Mouse (Mus musculus) megakaryocyte, adult 5-6 weeks (primary cell): ENCODE data around the gene C130026I21Rik. TPM values are rescaled to one million over a fixed set of nuclear protein-coding genes. Genes with fewer than 3 reads are reported as not detected.
"Not testable (repeated sequence)": the region's sequence is repeated elsewhere in the genome, so short reads cannot be mapped to it uniquely, and the experiment has no call there.

ENCODE experiments used
- ATAC-seq: 2 replicates; pipeline ENCODE4 v1.8.0; 2016; ENCODE audit warnings: mild to moderate bottlenecking, inconsistent platforms; ENCODE audit not compliant: poor library complexity, severe bottlenecking
- total RNA-seq, 2 experiments: library from RNA; stranded (forward) in 1 of 2; stranded (reverse) in 1 of 2; fragments of 153-499, 151-499 nt in 1 of 2; fragments of 221-1000, 200-1000 nt in 1 of 2; gene quantifications; 2 replicates each; pipeline versions ENCODE4 v1.2.3 to v1.2.4; 2015 to 2017

Gene C130026I21Rik
- 37.8 and 39.6 TPM in 2 replicates for total RNA-seq (2015)
- total RNA-seq (2017): 31.4 and 46.9 TPM in 2 replicates

DNA sequence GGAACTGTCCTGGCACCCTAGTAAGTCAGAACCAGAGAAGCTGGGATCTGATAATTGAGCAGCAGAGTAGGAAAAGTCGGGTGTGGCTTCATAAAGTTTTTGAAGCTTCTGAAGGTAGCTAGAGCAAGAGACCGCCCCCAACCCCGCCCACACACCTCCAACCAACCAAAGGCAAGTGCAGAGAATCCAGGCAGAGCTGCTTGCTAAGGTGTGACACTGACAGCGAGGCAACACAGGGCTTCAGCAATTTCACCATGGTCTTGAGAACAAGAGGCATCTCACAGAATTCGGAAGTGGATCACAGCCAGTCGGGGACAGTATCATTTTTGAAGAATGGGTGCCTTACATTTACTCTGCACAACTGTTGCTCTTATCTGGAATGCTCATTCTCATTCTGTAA lies at the start of gene C130026I21Rik:
TSS of gene C130026I21Rik (minus strand) at position 101 of the 400 bp plus-strand sequence.
- not testable (repeated sequence) for ATAC-seq

- ATAC-seq: not testable (repeated sequence)
These were observed 16.7 kb upstream of the C130026I21Rik start for GRCm38 (mm10) chr1:85287063-85287462.

DNA sequence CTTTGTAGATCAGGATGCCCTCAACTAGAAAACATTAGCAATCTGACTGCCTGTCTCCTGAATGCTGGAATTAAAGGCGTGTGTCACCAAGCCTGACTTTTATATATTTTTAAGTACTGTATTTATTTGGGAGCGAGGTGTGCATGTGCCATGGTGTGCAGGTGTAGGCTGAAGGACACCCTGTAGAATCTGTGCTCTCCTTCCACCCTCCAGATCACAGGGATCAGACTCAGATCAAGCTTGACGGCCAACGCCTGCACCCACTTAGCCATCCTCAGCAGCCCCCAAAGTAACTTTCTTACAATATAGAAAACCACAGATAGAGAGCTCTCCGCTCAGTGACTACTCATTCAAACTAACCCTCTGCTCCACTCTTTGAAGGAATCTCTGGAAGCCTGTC lies 6.1 kb upstream of the C130026I21Rik start:
- ATAC-seq: not testable (repeated sequence)

DNA sequence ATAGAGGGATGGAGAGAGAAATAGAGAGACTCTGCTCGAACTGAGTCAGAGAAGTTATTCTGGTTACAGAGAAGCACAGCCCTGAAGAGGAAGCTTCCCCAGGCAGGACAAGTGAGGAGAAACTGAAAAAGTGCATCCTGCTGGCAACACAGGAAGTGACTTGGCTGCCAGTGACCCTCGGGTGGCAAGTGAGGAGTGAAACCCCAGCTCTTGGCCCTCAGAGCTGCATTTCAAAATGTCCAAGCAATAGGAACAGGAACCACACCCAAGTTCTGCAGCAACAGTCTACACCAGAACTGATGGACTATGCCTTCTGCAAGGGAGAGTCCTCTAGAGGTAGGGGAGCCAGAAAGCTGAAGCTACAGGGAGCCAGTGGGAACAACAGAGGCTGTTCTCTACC lies 11.7 kb downstream of the C130026I21Rik start:
- ATAC-seq: not testable (repeated sequence)

DNA sequence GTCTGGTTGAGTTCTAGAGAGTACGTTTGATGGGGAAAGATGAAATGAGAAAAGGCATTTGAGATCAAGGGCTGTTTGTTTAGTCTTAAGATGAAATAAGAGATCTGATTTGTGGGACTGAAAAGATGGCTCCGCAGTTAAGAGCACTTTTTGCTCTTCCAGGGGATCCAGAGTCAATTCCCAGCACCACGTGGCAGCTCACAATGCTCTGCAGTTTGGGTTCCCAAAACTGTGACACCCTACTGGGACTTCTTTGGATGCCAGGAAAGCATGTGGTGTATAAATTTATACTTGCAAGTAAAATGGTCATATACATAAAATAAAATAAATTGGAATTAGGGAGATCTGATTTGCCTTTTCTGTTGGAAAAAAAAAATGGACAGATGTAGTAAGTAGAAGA lies 15.1 kb downstream of the C130026I21Rik start:
- ATAC-seq: not testable (repeated sequence)

- ATAC-seq: not testable (repeated sequence)
These were observed 19.2 kb downstream of the C130026I21Rik start for GRCm38 (mm10) chr1:85251211-85251610.

- ATAC-seq: not testable (repeated sequence)
These were observed 21.4 kb downstream of the C130026I21Rik start for GRCm38 (mm10) chr1:85248985-85249384.

DNA sequence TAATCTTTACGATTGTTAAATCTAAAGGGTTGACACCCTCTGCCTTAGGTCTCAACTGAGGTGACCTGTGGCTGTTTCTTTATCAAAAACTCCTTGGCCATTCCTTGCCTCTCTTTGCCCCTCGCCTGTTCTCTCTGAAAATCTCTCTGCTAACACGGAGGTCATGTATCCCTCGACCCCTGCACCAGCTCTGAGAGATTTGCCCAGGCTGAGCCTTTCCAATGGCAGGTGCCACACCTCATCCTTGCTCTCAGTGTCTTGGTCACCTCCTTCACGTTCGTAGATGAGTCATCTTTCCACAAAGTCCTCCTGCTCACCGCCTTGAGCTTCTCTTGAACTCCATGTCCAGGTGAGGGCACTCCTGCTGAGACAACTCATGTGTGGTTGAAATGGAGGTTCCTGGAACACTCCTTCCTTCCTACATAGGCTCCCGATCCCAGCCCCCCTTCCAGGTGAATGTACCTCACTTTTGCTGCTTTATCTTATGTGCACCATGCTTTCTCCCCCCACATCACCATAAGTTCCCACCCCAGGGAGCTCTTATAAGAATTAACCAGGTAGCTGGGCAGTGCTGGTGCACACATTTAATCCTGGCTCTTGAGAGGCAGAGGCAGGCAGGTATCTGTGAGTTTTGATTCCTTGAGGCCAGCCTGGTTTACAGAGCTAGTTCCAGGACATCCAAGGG lies 23.4 kb downstream of the C130026I21Rik start:
- ATAC-seq: not testable (repeated sequence)

- ATAC-seq: not testable (repeated sequence)
These were observed 24.1 kb downstream of the C130026I21Rik start for GRCm38 (mm10) chr1:85246266-85246665.

- not testable (repeated sequence) for ATAC-seq
These were observed 25.4 kb downstream of the C130026I21Rik start for GRCm38 (mm10) chr1:85244941-85245340.

DNA sequence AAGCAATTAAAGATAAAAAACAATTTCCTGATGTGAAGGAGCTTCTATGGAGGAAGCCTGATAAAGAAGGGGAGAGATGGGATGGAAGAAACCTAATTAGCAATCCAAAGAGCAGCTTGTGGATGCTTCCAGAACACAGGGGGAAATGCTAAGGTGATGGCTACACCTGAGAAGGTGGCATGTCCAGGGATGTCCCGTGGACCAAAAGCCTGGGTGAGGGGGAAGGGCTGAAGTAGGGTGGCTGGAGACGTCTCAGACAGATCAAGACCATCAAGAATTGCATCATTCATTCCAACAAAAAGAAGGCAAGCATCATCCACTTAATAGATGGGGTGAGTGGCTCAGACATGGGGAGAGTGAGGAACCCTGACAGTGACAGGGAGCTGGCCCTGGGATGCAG lies 27.3 kb downstream of the C130026I21Rik start:
- not testable (repeated sequence) for ATAC-seq

DNA sequence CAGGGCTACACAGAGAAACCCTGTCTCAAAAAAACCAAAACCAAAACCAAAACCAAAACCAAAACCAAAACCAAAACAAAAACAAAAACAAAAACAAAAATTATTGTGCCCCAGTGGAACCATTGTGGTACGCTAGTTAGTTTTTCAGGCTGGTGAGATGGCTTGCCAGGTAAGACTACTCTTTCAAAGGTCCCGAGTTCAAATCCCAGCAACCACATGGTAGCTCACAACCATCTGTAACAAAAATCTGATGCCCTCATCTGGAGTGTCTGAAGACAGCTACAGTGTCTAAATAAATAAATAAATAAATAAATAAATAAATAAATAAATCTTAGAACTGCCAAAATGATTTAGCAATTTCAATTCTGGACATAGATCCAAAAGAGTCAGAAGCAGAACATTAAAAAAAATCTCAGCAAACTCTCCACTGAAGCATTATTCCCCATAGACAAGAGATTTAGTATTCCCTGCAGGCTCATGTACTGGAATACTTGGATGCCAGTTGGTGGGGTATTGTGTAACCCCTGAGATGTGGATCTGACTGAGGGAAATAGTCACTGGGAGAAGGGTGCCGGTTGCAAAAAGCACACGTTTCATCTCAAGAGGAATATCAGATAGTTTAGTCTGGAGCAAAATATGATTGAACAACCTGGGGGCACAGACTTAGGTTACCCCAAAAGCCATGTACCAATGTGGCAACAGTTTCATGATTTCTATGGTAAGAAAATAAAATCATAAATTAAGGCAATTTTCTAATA lies 31.2 kb downstream of the C130026I21Rik start:
- ATAC-seq: not testable (repeated sequence)

DNA sequence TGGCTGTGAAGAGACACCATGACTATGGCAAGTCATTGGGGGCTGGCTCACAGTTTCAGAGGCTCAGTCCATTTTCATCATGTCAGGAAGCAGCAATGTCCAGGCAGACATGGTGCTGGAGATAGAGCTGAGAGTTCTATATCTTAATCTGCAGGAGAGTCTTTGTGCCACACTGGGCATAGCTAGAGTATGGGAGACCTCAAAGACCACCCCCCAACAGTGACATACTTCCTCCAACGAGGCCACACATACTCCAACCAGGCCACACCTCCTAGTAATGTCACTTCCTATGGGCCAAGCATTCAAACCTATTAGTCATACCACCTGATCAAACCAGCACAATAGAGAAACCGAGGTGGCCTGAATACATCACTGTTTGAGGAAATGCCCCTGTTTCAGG lies 63.8 kb downstream of the C130026I21Rik start:
- ATAC-seq: not testable (repeated sequence)

- ATAC-seq: not testable (repeated sequence)
These were observed 70.8 kb downstream of the C130026I21Rik start for GRCm38 (mm10) chr1:85199523-85199922.

- ATAC-seq: not testable (repeated sequence)
These were observed 71.6 kb downstream of the C130026I21Rik start for GRCm38 (mm10) chr1:85198647-85199350.

GRCm38 (mm10) chr1:85196732-85197131 lies 73.6 kb downstream of the C130026I21Rik start:
- ATAC-seq: not testable (repeated sequence)

GRCm38 (mm10) chr1:85193761-85194160 lies 76.6 kb downstream of the C130026I21Rik start:
- ATAC-seq: not testable (repeated sequence)

- not testable (repeated sequence) for ATAC-seq
These were observed 88.4 kb downstream of the C130026I21Rik start for GRCm38 (mm10) chr1:85181981-85182380.

DNA sequence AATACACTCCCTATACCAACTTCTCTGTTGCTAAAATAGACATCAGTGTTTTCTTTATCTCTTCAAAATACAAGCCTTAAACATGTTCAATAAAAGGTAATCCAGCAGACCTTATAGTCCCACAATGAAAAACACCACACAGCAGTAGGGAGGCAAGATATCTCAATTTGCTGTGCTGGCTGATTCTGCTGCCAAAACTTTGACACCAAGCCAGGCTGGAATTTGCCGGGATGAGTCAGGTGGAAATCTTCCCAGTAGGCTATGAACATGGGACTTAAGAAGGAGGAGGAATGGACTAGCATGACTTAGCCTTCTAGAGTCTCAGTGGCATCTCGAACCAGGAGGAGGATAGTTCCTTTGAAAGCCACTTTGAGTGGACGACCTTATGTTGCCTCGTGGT lies 91.4 kb downstream of the C130026I21Rik start:
- not testable (repeated sequence) for ATAC-seq

GRCm38 (mm10) chr1:85162841-85163240 lies 107.5 kb downstream of the C130026I21Rik start:
- not testable (repeated sequence) for ATAC-seq

DNA sequence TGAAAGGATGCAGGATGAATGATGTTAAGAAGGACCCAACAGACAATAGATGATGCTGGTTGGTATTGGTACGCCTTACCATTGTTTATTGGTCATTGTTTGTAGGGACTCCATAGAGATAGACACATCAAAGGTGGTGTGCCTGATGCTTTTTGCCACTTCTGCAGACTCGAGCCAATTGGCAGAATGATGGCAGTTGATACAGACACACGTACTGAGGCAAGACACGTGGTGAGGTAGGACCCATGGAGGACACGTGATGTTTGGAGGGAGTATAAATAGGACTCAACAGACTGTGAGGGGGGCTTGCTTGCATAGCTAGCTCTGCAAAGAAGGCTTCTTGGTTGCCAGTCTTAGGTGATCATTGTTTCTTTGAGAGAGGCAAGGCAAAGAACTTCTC lies 115.2 kb downstream of the C130026I21Rik start:
- not testable (repeated sequence) for ATAC-seq
